Mouse (Mus musculus): ENCODE data around the gene Lrrc34. TPM values are rescaled to one million over a fixed set of nuclear protein-coding genes. Genes with fewer than 3 reads are reported as not detected.

Gene Lrrc34
- polyA plus RNA-seq, 1 experiment from 2014 or later, result 0.23 TPM

DNA sequence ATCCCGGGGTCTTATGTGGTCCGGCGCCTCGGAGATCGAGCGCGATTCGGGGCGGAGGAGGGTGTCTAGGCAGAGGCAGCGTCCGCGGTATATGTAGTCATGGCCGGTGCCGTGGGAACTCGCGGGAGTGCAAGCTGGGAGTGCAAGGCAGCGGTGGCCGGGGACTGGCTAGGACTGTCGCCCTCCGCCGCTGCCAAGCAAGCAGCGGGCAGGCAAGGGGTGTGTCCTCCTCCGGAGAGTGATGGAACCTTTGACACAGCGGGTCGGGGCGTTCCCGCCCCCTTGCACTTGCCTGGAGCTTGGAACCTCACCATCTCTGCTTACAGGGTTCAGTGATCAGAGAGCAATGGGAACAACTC lies 45.0 kb downstream of the Lrrc34 start:
- WGBS, result under 1% methylated on average over 27 of the region's 27 CpGs
- Histone ChIP-seq H3K27me3 (ENCODE audit: control insufficient read depth, insufficient read depth, low read length) (no peaks in the 10 kb centered on the region), H3K4me3 (ENCODE audit: low read depth, low read length) (peak overlapping the region; percentile 88), H3K4me2 (replicated peaks; ENCODE audit: low read depth) (peak overlapping the region; percentile 75), H3K27ac (replicated peaks) (peak overlapping the region; percentile 97), H3K9ac (ENCODE audit: low read length) (peak overlapping the region; percentile 91), H3K4me1 (replicated peaks; ENCODE audit: control insufficient read depth, insufficient read depth) (peaks cover 7% of the 10 kb centered on the region; the same call in 1 of the 2 replicates), H3K9me3 (ENCODE audit: control insufficient read depth, low read length) (no peaks in the 10 kb centered on the region), H3K36me3 (ENCODE audit: control insufficient read depth, insufficient read depth, low read length) (peaks cover 6% of the 10 kb centered on the region; the same call in 1 of the 2 replicates)
- peak; percentile 75 for ATAC-seq (ENCODE audit: low FRiP score, low TSS enrichment)
- DNase-seq (ENCODE audit: low spot score), result peak; percentile 85
- TF ChIP-seq EP300 (optimal IDR thresholded peaks at IDR 0.05), result no peak
- no peak for TF ChIP-seq CTCF (IDR thresholded peaks at IDR 0.05; ENCODE audit: low read depth)

- peak; percentile 96 for ATAC-seq (ENCODE audit: low FRiP score, low TSS enrichment)
- under 1% methylated on average over 40 of the region's 40 CpGs for WGBS
Measured at GRCm38 (mm10) chr3:30602065-30602739, 45.5 kb downstream of the Lrrc34 start, which contains the start of gene Mynn. Mynn (plus strand) TSS chr3:30602065.

GRCm38 (mm10) chr3:30601610-30602064 lies 46.0 kb downstream of the Lrrc34 start:
- Histone ChIP-seq H3K9ac (ENCODE audit: low read length) (no peak overlapping the region), H3K4me1 (replicated peaks; ENCODE audit: control insufficient read depth, insufficient read depth) (peaks cover 7% of the 10 kb centered on the region; the same call in 1 of the 2 replicates), H3K4me3 (ENCODE audit: low read depth, low read length) (peak overlapping the region; percentile 88), H3K27me3 (ENCODE audit: control insufficient read depth, insufficient read depth, low read length) (no peaks in the 10 kb centered on the region), H3K4me2 (replicated peaks; ENCODE audit: low read depth) (peak overlapping the region; percentile 75), H3K9me3 (ENCODE audit: control insufficient read depth, low read length) (no peaks in the 10 kb centered on the region), H3K27ac (replicated peaks) (peak overlapping the region; percentile 97; the same call in 1 of the 2 replicates), H3K36me3 (ENCODE audit: control insufficient read depth, insufficient read depth, low read length) (no peaks in the 10 kb centered on the region; the same call in 1 of the 2 replicates)
- WGBS, result under 1% methylated on average over 13 of the region's 13 CpGs
- TF ChIP-seq CTCF (IDR thresholded peaks at IDR 0.05; ENCODE audit: low read depth) (no peak), EP300 (optimal IDR thresholded peaks at IDR 0.05) (no peak)
- DNase-seq (ENCODE audit: low spot score), result no peak
- ATAC-seq (ENCODE audit: low FRiP score, low TSS enrichment), result no peak

More at GRCm38 (mm10) chr3:30602065-30602739, 45.5 kb downstream of the Lrrc34 start, which contains the start of gene Mynn:
- peak within 1 kb of the TSS; percentile 88 for H3K4me3 ChIP-seq (ENCODE audit: low read depth, low read length)
- peak within 1 kb of the TSS; percentile 91 for H3K9ac ChIP-seq (ENCODE audit: low read length)
- no peaks in the 10 kb centered on the region for H3K27me3 ChIP-seq (ENCODE audit: control insufficient read depth, insufficient read depth, low read length)
- TF ChIP-seq CTCF (IDR thresholded peaks at IDR 0.05; ENCODE audit: low read depth), result peak; percentile 68
- no peak for TF ChIP-seq EP300 (optimal IDR thresholded peaks at IDR 0.05)
- peak within 1 kb of the TSS; percentile 97 for H3K27ac ChIP-seq (replicated peaks)
- peaks cover under 1% of the 10 kb centered on the region; the same call in 1 of the 2 replicates for H3K36me3 ChIP-seq (ENCODE audit: control insufficient read depth, insufficient read depth, low read length)
- peaks cover 7% of the 10 kb centered on the region; the same call in 1 of the 2 replicates for H3K4me1 ChIP-seq (replicated peaks; ENCODE audit: control insufficient read depth, insufficient read depth)
- peak within 1 kb of the TSS; percentile 75 for H3K4me2 ChIP-seq (replicated peaks; ENCODE audit: low read depth)
- peak; percentile 95 for DNase-seq (ENCODE audit: low spot score)
- no peaks in the 10 kb centered on the region for H3K9me3 ChIP-seq (ENCODE audit: control insufficient read depth, low read length)

- WGBS, result under 1% methylated on average over 17 of the region's 17 CpGs
- DNase-seq (ENCODE audit: low spot score) (peak; percentile 84), ATAC-seq (ENCODE audit: low FRiP score, low TSS enrichment) (peak; percentile 8; the same call in 1 of the 2 replicates)
- TF ChIP-seq CTCF (IDR thresholded peaks at IDR 0.05; ENCODE audit: low read depth) (no peak), EP300 (optimal IDR thresholded peaks at IDR 0.05) (no peak)
- no peak overlapping the region for H3K9ac ChIP-seq (ENCODE audit: low read length)
- peak overlapping the region; percentile 88 for H3K4me3 ChIP-seq (ENCODE audit: low read depth, low read length)
- H3K27me3 ChIP-seq (ENCODE audit: control insufficient read depth, insufficient read depth, low read length), result no peaks in the 10 kb centered on the region
- H3K4me1 ChIP-seq (replicated peaks; ENCODE audit: control insufficient read depth, insufficient read depth), result peaks cover 7% of the 10 kb centered on the region; the same call in 1 of the 2 replicates
- peak overlapping the region; percentile 75 for H3K4me2 ChIP-seq (replicated peaks; ENCODE audit: low read depth)
- H3K9me3 ChIP-seq (ENCODE audit: control insufficient read depth, low read length), result no peaks in the 10 kb centered on the region
- no peaks in the 10 kb centered on the region; the same call in 1 of the 2 replicates for H3K36me3 ChIP-seq (ENCODE audit: control insufficient read depth, insufficient read depth, low read length)
- H3K27ac ChIP-seq (replicated peaks), result 0 out of 2 replicates have a peak overlapping the region, but pooled peaks have one; percentile 8
Measured at GRCm38 (mm10) chr3:30601175-30601574, 46.5 kb downstream of the Lrrc34 start.

DNA sequence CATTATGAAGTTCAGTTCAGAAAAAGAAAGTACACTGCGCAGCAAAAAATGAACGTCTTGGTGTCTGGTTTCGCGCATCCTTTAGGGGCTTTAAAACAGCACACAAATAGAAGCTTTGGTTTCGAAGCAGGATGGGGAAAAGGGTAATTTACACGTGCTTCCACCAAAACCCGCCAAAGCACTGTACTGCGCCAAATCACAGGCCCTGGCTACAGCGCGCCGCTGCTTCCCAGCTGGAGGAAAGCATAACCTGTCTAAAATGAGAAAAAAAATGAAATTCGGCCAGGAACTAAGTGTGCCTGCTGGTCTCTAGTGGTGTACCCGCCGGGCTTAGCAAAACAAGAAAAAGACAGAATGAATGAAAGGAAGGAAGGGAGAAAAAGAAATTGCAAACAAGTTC lies 47.0 kb downstream of the Lrrc34 start:
- peak overlapping the region; percentile 88 for H3K4me3 ChIP-seq (ENCODE audit: low read depth, low read length)
- no peaks in the 10 kb centered on the region; the same call in 1 of the 2 replicates for H3K36me3 ChIP-seq (ENCODE audit: control insufficient read depth, insufficient read depth, low read length)
- WGBS, result 1% methylated on average over 14 of the region's 14 CpGs
- H3K4me1 ChIP-seq (replicated peaks; ENCODE audit: control insufficient read depth, insufficient read depth), result peaks cover 7% of the 10 kb centered on the region; the same call in 1 of the 2 replicates
- DNase-seq (ENCODE audit: low spot score), result peak; percentile 37
- peak overlapping the region; percentile 48 for H3K9ac ChIP-seq (ENCODE audit: low read length)
- H3K27ac ChIP-seq (replicated peaks), result peak overlapping the region; percentile 70
- peak overlapping the region; percentile 75 for H3K4me2 ChIP-seq (replicated peaks; ENCODE audit: low read depth)
- TF ChIP-seq EP300 (optimal IDR thresholded peaks at IDR 0.05), result no peak
- H3K27me3 ChIP-seq (ENCODE audit: control insufficient read depth, insufficient read depth, low read length), result no peaks in the 10 kb centered on the region
- ATAC-seq (ENCODE audit: low FRiP score, low TSS enrichment), result no peak
- no peaks in the 10 kb centered on the region for H3K9me3 ChIP-seq (ENCODE audit: control insufficient read depth, low read length)
